Mouse (Mus musculus) heart, embryonic 15.5 days (tissue): ENCODE results near the gene Zfp658. TPM values are rescaled to one million over a fixed set of nuclear protein-coding genes. Genes with fewer than 3 reads are reported as not detected.

ENCODE experiments used
- ATAC-seq: fragments of 200-750 bp; cut with Nextera tagmentation; replicated peaks from 2 replicates; pipeline ENCODE4 v1.8.0; 2017; ENCODE audit warnings: low read depth, moderate TSS enrichment; ENCODE audit not compliant: insufficient number of reproducible peaks, insufficient read depth, low FRiP score
- H3K27ac ChIP-seq: fragments of 300-500 bp; sonication (generic); 2 replicates; pipeline ENCODE4 v1.5.1; 2015; ENCODE audit warnings: mild to moderate bottlenecking, inconsistent platforms
- H3K27me3 ChIP-seq: fragments of 300-500 bp; sonication (generic); 2 replicates; pipeline ENCODE4 v1.6.1; 2015; ENCODE audit warnings: inconsistent platforms
- H3K36me3 ChIP-seq: fragments of 300-500 bp; sonication (generic); 2 replicates; pipeline ENCODE4 v1.6.1; 2015; ENCODE audit warnings: mild to moderate bottlenecking, inconsistent platforms
- H3K4me1 ChIP-seq: fragments of 300-500 bp; sonication (generic); replicated peaks from 2 replicates; pipeline ENCODE4 v1.6.1; 2015; ENCODE audit warnings: inconsistent platforms
- H3K4me2 ChIP-seq: fragments of 300-500 bp; sonication (generic); 2 replicates; pipeline ENCODE4 v1.6.1; 2015; ENCODE audit warnings: inconsistent platforms, mild to moderate bottlenecking, moderate library complexity
- H3K4me3 ChIP-seq: fragments of 300-500 bp; sonication (generic); 2 replicates; pipeline ENCODE4 v1.5.1; 2015; ENCODE audit warnings: mild to moderate bottlenecking, inconsistent platforms
- H3K9ac ChIP-seq: fragments of 300-500 bp; sonication (generic); 2 replicates; pipeline ENCODE4 v1.6.1; 2015; ENCODE audit warnings: mild to moderate bottlenecking, inconsistent platforms
- H3K9me3 ChIP-seq: fragments of 300-500 bp; sonication (generic); replicated peaks from 2 replicates; pipeline ENCODE4 v1.6.1; 2016; ENCODE audit warnings: inconsistent platforms
- WGBS: fragments of 180-500 bp; shearing (Covaris S2); methylation state at CpG from one replicate; pipeline ENCODE4 v1.1.7; 2015; ENCODE audit warnings: mixed read lengths; 5-methylcytosine and 5-hydroxymethylcytosine counted together
- polyA plus RNA-seq: library from polyadenylated mRNA; unstranded; fragments of >200 nt; fragmentation: Nextera tagmentation; extraction: Ambion mirVana; gene quantifications from 2 replicates; pipeline ENCODE4 v1.2.1, GENCODE M21; 2015

Zfp658 gene
- polyA plus RNA-seq: 1.3 and 1.5 TPM in 2 replicates

DNA sequence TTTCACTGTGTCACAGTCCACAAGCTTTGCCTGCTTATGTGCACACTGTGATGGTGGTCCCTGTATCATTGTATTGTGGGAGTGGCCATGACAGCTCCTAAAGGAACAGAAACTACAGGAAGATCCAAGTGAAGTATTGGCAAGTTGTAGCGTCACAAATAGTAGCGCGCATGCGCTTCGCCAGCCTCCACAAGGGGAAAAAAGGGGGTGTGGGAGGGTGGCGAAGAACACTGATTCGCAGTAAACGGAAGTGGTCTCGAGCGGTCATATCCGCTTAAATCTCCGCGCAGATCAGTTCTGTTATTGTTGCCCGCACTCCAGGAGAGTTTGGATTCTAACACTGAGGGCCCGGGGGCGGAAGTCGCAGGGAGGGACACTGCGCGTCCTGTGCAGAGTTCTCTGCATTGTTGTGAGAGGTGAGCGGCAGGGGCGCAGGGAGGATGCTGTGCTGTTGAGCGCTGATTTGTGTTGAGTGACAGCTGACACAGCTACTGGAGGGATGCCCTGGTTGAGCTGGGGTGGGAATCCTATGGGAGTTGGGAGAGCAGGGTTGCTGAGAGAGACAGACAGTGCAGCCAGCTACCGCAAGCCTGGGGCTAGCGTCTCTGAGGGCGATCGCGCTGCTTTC, at the start of gene Zfp658:
Gene Zfp658 (plus strand): TSS at position 251 of the 628 bp plus-strand sequence.
- Histone ChIP-seq H3K4me2 (peak within 1 kb of the TSS; percentile 66), H3K9ac (peak within 1 kb of the TSS; percentile 66), H3K27ac (peak within 1 kb of the TSS; percentile 74), H3K4me3 (peak within 1 kb of the TSS; percentile 68), H3K4me1 (0 out of 2 replicates have a peak, but pooled peaks cover 4% of the 10 kb centered on the region), H3K27me3 (no peaks in the 10 kb centered on the region), H3K9me3 (no peaks in the 10 kb centered on the region), H3K36me3 (peaks cover 5% of the 10 kb centered on the region; the same call in 1 of the 2 replicates)
- ATAC-seq: peak; percentile 79
- WGBS: under 1% methylated on average over 27 of the region's 27 CpGs

DNA sequence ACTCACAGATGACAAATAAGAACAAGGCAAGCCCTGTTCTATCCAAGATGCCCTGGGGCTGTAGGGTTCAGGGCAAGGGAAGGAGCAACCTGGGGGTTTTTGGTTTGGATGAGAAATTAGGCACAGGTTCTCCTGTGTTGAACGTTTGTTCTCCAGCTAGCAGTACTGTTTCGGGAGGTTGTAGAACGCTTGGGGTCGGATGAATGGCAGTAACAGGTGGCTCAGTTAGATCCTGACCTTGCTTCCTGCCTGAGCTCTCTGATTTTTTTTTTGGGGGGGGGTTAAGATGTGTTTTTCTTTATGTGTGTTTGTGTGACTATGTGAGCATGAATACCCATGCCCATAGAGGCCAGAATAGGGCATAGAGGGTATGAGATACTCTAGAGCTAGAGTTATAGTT, 49.5 kb upstream of the Zfp658 start:
- Histone ChIP-seq H3K4me2 (no peak overlapping the region), H3K27me3 (no peaks in the 10 kb centered on the region), H3K9ac (no peak overlapping the region), H3K4me3 (no peak overlapping the region), H3K4me1 (no peaks in the 10 kb centered on the region), H3K9me3 (no peaks in the 10 kb centered on the region), H3K36me3 (no peaks in the 10 kb centered on the region), H3K27ac (no peak overlapping the region)
- WGBS: 74% methylated on average over 4 of the region's 4 CpGs
- no peak for ATAC-seq

DNA sequence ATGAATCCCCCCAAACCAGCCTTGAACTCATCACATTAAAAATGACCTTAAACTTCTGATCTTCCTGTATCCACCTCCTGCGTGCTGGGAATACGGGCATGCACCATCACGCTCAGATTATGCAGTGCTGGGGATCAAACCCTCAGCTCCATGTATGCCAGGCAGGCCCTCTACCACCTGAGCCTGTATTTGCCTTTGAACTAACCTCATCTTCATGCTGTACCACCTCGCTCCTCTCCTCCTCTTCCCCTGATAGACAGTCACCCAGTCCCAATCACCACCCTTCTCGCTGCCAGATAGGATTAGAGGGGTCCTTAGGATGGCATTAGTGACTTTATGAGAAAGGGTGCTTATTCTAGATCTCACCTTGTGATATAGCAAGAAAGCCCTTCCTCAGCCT, 47.0 kb upstream of the Zfp658 start:
- ATAC-seq: no peak
- WGBS: 77% methylated on average over 5 of the region's 5 CpGs
- H3K27me3 ChIP-seq: no peaks in the 10 kb centered on the region

DNA sequence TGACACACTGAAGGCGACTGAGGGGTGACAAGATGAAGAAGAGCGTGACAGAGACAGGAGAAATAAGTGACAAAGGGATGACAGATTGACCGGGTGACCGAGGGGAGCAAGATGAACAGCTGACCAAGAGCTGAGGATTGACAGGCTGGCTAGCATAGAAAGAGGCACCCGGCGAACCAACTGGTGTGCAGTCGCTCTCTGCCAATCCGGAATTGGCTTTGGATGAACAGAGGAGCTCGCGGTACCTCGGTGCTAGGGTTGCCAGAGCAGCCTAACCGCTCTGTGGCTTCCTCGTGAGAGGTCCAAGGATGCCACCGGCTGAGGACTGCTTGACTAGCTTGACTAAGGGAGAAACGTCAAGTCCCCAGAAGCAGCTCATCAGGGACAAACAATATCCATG, 43.7 kb upstream of the Zfp658 start:
- no peaks in the 10 kb centered on the region for H3K36me3 ChIP-seq
- H3K4me2 ChIP-seq: no peak overlapping the region
- no peak overlapping the region for H3K9ac ChIP-seq
- no peaks in the 10 kb centered on the region for H3K27me3 ChIP-seq
- no peak overlapping the region for H3K4me3 ChIP-seq
- H3K9me3 ChIP-seq: no peaks in the 10 kb centered on the region
- WGBS: 76% methylated on average over 15 of the region's 15 CpGs
- H3K27ac ChIP-seq: no peak overlapping the region
- no peaks in the 10 kb centered on the region for H3K4me1 ChIP-seq
- no peak for ATAC-seq

More for the DNA sequence above, 47.0 kb upstream of the Zfp658 start:
- Histone ChIP-seq H3K4me2 (no peak overlapping the region), H3K27ac (no peak overlapping the region), H3K9ac (no peak overlapping the region), H3K9me3 (no peaks in the 10 kb centered on the region), H3K4me1 (no peaks in the 10 kb centered on the region), H3K36me3 (no peaks in the 10 kb centered on the region), H3K4me3 (no peak overlapping the region)

DNA sequence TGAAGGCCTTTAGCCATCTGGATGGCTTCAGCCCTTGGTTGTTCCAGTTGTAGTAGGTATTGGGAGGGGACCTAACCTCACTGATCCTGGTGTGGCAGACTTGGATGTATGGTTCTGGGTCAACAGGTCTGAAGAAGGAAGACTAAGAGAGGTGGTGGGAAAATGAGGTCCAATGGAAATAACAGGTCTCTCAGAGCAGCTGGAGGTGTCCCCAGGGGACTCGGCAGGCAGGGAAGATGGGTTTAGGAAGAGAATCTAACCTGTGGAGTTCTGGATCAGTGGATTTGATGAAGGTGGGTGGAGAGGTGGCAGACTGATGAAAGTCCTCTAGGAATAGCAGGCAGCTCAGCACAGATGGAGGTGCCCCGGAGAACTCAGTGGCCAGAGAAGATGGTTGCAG, 39.3 kb upstream of the Zfp658 start:
- Histone ChIP-seq H3K4me2 (no peak overlapping the region), H3K27ac (no peak overlapping the region), H3K9ac (no peak overlapping the region), H3K4me1 (no peaks in the 10 kb centered on the region), H3K9me3 (no peaks in the 10 kb centered on the region), H3K27me3 (no peaks in the 10 kb centered on the region), H3K36me3 (no peaks in the 10 kb centered on the region), H3K4me3 (no peak overlapping the region)
- no peak for ATAC-seq
- 76% methylated on average over 2 of the region's 2 CpGs for whole genome bisulfite sequencing

DNA sequence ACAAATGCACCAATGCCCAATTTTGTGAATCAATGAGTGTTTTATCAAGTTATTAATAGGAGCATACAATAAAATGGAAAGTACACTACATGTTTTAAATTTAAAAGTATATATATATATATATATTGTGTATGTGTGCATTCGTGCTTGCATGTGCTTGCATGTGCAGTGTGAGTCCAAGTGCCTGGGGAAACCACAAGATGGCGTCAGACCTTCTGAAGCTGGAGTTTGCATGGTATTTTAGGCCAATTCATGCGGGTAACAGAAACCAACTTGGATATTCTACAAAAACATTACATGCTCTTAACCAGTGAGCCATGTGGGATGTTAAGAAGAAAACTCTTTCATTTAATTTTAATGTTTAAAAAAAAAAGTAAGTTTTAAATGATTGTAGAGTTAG, 36.7 kb upstream of the Zfp658 start:
- H3K4me1 ChIP-seq: no peaks in the 10 kb centered on the region
- no peak overlapping the region for H3K4me3 ChIP-seq
- H3K9ac ChIP-seq: no peak overlapping the region
- no peak for ATAC-seq
- no peak overlapping the region for H3K4me2 ChIP-seq
- no peaks in the 10 kb centered on the region for H3K36me3 ChIP-seq
- no peak overlapping the region for H3K27ac ChIP-seq
- H3K9me3 ChIP-seq: no peaks in the 10 kb centered on the region
- 50% methylated on average over 3 of the region's 3 CpGs for WGBS
- no peaks in the 10 kb centered on the region for H3K27me3 ChIP-seq

DNA sequence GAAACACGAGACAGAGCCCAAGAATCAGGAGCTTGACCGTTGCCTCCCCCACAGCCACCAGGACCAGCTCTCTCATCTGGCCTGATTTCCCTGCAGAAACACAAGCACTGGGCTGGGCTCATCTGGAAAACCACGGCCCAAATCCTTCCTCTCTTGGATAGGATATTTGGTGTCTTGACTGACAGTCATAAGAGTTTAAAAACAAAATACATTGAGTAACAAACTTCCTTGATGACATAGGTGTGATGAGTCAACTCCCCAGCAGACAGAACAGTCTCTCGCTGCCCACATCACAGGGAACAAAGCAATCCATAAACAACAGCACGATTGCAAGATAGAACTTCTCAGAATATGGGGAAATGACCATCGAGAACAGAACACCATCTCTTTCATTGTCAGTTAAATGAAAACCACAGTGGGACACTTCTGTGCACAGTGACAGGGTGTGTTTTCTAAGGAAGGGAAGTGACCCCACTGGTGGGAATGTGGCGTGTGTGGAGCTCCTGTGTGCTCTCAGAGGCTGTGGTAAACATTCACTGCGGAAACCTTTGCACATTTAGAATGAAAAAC, 31.8 kb upstream of the Zfp658 start:
- 62% methylated on average over 8 of the region's 8 CpGs for WGBS
- H3K9me3 ChIP-seq: no peaks in the 10 kb centered on the region
- no peak overlapping the region for H3K9ac ChIP-seq
- no peak overlapping the region for H3K4me3 ChIP-seq
- no peak for ATAC-seq
- no peak overlapping the region for H3K4me2 ChIP-seq
- H3K27me3 ChIP-seq: no peaks in the 10 kb centered on the region
- H3K27ac ChIP-seq: no peak overlapping the region
- H3K36me3 ChIP-seq: no peaks in the 10 kb centered on the region
- no peaks in the 10 kb centered on the region for H3K4me1 ChIP-seq

DNA sequence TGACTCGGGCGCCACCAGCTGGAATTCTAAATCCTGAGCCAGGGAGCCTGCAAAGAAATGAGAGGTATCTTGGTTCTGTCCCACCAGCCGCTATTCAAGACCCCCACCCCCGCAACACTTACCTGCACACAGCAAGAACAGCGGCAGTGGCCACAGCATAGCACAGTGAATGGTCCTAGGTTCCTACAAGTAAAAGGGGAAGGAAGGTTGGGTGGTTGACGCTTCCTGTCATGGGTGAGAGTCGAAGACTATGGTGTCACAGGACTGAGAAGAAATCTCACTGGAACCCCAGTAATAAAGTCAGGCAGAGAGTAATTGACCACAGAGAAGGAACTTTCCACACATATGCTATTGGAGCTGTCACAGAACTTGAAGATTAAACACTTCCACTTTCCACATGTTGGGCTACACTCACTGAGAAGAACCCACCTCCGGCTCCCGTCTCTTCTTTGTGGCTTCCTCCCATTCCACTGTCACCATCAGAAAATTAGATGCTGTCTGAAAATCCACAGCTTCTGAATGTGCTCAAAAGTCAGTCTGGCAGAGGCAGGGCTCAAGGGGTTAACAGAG, 29.0 kb upstream of the Zfp658 start:
- H3K36me3 ChIP-seq: no peaks in the 10 kb centered on the region
- H3K4me1 ChIP-seq: no peaks in the 10 kb centered on the region
- no peak overlapping the region for H3K9ac ChIP-seq
- no peak overlapping the region for H3K4me2 ChIP-seq
- no peak overlapping the region for H3K27ac ChIP-seq
- H3K27me3 ChIP-seq: no peaks in the 10 kb centered on the region
- no peak for ATAC-seq
- WGBS: 75% methylated on average over 9 of the region's 9 CpGs
- H3K9me3 ChIP-seq: no peaks in the 10 kb centered on the region
- no peak overlapping the region for H3K4me3 ChIP-seq

DNA sequence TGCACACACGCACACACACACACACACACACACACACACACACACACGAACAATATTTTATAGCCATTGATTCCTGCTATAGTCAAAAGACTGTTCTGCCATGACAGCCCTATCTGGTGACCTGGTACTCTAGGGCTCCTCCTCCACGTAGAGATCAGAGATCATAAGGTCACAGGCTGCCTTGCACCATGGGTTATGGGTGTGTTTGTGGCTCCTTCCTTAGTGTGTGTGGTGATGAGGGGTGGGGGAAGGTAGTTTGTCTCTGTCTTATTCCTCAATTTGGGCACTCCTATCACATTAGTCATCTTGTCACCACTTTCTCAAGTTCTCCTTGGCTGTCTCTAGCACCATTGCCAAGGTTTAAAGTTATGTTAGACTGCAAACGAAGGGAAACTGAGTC, 23.5 kb upstream of the Zfp658 start:
- Histone ChIP-seq H3K9me3 (no peaks in the 10 kb centered on the region), H3K36me3 (no peaks in the 10 kb centered on the region), H3K9ac (no peak overlapping the region), H3K4me1 (no peaks in the 10 kb centered on the region), H3K4me2 (no peak overlapping the region), H3K4me3 (no peak overlapping the region), H3K27me3 (no peaks in the 10 kb centered on the region), H3K27ac (no peak overlapping the region)
- ATAC-seq: no peak
- WGBS: 55% methylated on average over 4 of the region's 4 CpGs

DNA sequence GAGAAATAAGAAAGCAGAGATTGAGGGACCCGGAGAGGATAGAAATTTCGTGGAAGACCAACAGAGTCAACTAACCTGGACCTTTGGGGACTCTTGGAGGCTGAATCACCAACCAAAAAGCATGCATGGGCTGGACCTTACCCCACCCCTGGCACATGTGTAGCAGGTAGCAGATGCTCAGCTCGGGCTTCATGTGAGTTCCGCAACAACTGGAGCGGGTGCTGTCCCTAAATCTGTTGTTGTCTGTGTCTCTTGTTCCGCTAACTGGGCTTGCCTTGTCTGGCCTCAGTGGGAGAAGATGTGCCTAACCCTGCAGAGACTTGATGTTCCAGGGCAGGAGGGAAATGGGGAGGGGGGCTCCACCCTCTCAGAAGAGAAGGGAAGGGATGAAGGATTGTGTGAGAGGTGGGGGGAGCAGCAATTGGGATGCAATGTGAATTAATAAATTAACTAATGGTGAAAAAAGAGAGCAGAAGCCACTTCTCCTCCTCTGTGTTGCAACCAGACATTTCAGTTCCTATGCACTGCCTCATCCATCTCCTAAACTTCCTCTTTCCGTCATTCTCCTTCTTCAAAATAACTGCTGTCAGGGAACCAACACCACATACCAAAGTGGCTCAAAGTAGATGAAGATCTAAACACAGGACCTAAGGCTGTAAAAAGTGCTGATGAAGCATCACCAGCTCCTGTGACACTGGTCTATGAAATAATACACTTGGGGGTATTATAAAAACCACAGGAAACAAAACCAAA, 17.7 kb upstream of the Zfp658 start, which contains the start of gene Cd33:
Gene Cd33 (minus strand): TSS at position 204 of the 753 bp plus-strand sequence.
- H3K4me2 ChIP-seq: no peak within 1 kb of the TSS
- 70% methylated on average over 7 of the region's 7 CpGs for WGBS
- no peaks in the 10 kb centered on the region for H3K27me3 ChIP-seq
- no peaks in the 10 kb centered on the region for H3K9me3 ChIP-seq
- H3K4me1 ChIP-seq: no peaks in the 10 kb centered on the region
- ATAC-seq: no peak
- H3K4me3 ChIP-seq: no peak within 1 kb of the TSS
- no peaks in the 10 kb centered on the region for H3K36me3 ChIP-seq
- no peak within 1 kb of the TSS for H3K9ac ChIP-seq
- H3K27ac ChIP-seq: no peak within 1 kb of the TSS

DNA sequence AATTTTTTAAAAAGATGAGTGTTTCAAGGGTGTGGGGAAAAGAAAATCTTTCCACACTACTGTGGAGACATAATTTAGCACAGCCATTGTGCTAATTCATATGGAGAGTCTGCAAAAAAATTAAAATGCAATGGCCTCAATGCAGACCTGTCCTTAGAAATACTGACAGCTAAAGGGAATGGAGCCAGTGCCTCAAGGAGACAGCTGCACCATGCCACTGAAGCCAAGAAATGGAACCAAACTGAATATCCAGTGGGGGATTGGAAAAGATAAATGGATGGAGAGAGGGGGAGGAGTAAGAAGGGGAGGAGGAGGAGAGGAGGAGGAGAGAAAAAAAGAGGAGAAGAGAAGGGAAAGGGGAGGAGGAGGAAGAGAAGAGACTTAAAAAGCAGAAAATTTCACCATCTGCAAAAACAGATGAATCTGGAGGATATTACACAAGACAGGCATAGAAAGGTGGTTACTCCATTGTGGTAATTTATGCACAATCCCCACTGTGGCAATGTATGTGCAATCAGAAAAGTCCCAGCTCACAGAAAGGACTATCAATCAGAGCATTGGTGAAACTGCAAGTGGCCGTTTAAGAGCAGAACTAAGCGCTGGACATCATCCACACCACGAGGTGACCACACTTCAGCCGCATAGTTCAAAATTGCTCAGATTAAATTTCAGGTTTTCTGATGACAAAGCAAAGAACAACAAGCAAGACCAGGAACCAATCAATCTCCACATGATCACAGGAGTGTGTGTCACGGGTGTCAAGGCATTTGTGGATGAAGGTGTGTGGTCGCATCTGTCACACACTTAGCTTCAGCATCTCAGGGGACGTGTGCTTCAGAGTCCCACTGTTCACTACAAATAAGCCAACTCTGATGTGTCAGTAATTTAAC, 16.2 kb upstream of the Zfp658 start:
- H3K36me3 ChIP-seq: no peaks in the 10 kb centered on the region
- no peak overlapping the region for H3K9ac ChIP-seq
- H3K9me3 ChIP-seq: no peaks in the 10 kb centered on the region
- no peak for ATAC-seq
- no peak overlapping the region for H3K27ac ChIP-seq
- no peak overlapping the region for H3K4me2 ChIP-seq
- no peaks in the 10 kb centered on the region for H3K27me3 ChIP-seq
- H3K4me1 ChIP-seq: no peaks in the 10 kb centered on the region
- WGBS: 54% methylated on average over 7 of the region's 7 CpGs
- H3K4me3 ChIP-seq: no peak overlapping the region
